Mouse (Mus musculus): ENCODE results near the gene Twist2. TPM values are rescaled to one million over a fixed set of nuclear protein-coding genes. Genes with fewer than 3 reads are reported as not detected.
A peak's percentile ranks its signal among the peaks of the same experiment; 100 is the strongest.

The Twist2 gene
- polyA plus RNA-seq, 2 experiments = 0.26 to 0.27 TPM

DNA sequence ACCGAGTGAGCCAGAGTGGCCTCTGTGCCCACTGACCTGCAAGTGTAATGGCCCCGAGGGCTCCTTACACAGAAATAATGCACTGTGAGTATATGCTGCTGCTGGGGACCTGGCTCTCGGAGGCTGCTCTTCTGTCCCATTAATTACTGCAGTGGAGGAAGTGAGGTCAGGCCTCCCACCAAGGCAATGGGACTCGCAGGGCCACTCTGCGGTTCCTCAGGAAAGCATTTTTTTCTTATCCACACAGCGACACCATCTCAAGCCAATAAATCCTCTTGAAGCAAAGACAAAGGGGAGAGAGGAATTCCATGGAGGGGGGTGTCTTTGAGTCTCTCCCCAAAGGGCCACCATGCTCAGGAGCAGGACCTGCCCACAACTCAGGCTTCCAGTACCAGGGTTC lies 69.8 kb downstream of the Twist2 start:
- H3K36me3 ChIP-seq (replicated peaks; ENCODE audit: control insufficient read depth, insufficient read depth, low read depth) = no peaks in the 10 kb centered on the region
- H3K4me2 ChIP-seq (ENCODE audit: low read depth) = no peak overlapping the region
- ATAC-seq (ENCODE audit: insufficient read depth) (no peak), DNase-seq (ENCODE audit: low read depth in 3 of 3, low spot score in 3 of 3) (no peak)
- H3K9me3 ChIP-seq (ENCODE audit: control insufficient read depth, low read length) = no peaks in the 10 kb centered on the region
- no peaks in the 10 kb centered on the region for H3K27me3 ChIP-seq (ENCODE audit: control insufficient read depth, insufficient read depth, low read length)
- no peaks in the 10 kb centered on the region; a peak in 1 of 4 replicates for H3K4me1 ChIP-seq (replicated peaks; ENCODE audit: control insufficient read depth in 2 of 2, insufficient read depth in 2 of 2, low read length in 1 of 2)
- no peak overlapping the region for H3K27ac ChIP-seq
- TF ChIP-seq CTCF (IDR thresholded peaks at IDR 0.05; ENCODE audit: low read depth) (no peak), EP300 (IDR thresholded peaks at IDR 0.05; ENCODE audit: low read depth) (no peak)
- no peak overlapping the region for H3K4me3 ChIP-seq (ENCODE audit: insufficient read depth in 1 of 2, low read depth in 2 of 2, low read length in 2 of 2)
- WGBS (ENCODE audit: insufficient replicate concordance) = 27% methylated on average over 6 of the region's 6 CpGs
- H3K9ac ChIP-seq (replicated peaks) = no peak overlapping the region

DNA sequence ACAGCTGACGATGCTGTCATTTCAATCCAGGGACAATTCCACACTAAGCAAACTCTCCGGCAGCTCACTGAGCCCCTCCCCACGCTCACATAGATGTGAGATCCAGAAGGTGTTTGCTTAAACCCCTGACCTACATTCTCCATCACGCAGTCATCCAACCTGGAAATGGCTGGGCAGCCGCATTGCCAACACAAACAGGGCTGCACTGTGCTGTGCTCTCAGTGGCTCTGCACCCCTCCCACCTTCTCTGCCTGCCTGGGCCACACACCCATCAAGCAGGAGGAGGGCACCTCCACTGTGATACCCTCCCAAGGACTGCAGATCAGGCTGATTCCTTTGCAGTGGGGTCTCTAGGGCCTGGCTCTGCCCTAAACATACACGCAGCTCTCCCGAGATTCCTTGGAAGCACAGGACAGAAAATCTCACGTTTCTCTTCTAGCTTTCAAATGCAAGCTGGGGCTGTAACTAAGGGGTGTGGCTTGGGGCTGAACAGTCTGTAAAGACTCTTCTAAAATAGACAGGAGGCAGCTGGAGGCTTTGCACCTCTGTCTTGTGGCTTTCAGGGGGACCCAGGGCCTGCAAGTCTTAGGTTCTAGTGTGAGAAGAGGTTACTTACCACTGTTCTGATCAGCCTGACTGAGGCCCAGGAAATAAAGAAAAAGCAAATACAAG lies 71.3 kb downstream of the Twist2 start:
- no peaks in the 10 kb centered on the region for H3K27me3 ChIP-seq (ENCODE audit: control insufficient read depth, insufficient read depth, low read length)
- WGBS (ENCODE audit: insufficient replicate concordance) = 46% methylated on average over 8 of the region's 8 CpGs
- ATAC-seq (ENCODE audit: insufficient read depth) (no peak), DNase-seq (ENCODE audit: low read depth in 3 of 3, low spot score in 3 of 3) (no peak)
- H3K9me3 ChIP-seq (ENCODE audit: control insufficient read depth, low read length) = no peaks in the 10 kb centered on the region
- H3K4me2 ChIP-seq (ENCODE audit: low read depth) = no peak overlapping the region
- H3K4me1 ChIP-seq (replicated peaks; ENCODE audit: control insufficient read depth in 2 of 2, insufficient read depth in 2 of 2, low read length in 1 of 2) = no peaks in the 10 kb centered on the region; a peak in 1 of 4 replicates
- H3K27ac ChIP-seq = no peak overlapping the region
- TF ChIP-seq EP300 (IDR thresholded peaks at IDR 0.05; ENCODE audit: low read depth) (no peak), CTCF (IDR thresholded peaks at IDR 0.05; ENCODE audit: low read depth) (no peak)
- no peaks in the 10 kb centered on the region for H3K36me3 ChIP-seq (replicated peaks; ENCODE audit: control insufficient read depth, insufficient read depth, low read depth)
- H3K4me3 ChIP-seq (ENCODE audit: insufficient read depth in 1 of 2, low read depth in 2 of 2, low read length in 2 of 2) = no peak overlapping the region
- H3K9ac ChIP-seq (replicated peaks) = no peak overlapping the region

GRCm38 (mm10) chr1:91873572-91874285 lies 72.5 kb downstream of the Twist2 start:
- H3K27ac ChIP-seq = no peak overlapping the region
- no peak for ATAC-seq (ENCODE audit: insufficient read depth)

DNA sequence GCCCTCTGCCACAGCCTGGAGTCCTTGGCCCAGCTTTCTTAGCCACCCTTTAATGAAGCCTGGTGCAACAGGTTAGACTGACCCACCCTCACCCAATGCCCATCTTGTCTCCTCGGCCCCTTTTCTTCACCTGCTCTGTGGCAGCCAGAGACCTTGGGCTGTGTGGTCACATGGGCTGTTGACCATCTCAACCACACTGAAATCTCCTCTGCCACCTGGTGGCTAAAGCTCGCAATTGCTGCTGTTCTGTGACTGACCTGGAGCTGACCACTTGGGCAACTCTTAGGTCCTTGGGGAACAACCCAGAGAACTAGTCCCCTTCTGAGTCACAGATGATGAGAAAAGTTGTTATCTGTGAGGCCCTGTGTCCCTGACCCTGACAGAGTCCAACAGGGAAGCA lies 73.4 kb downstream of the Twist2 start:
- Histone ChIP-seq H3K27me3 (ENCODE audit: control insufficient read depth, insufficient read depth, low read length) (no peaks in the 10 kb centered on the region), H3K9ac (replicated peaks) (no peak overlapping the region), H3K4me2 (ENCODE audit: low read depth) (no peak overlapping the region), H3K4me1 (replicated peaks; ENCODE audit: control insufficient read depth in 2 of 2, insufficient read depth in 2 of 2, low read length in 1 of 2) (no peaks in the 10 kb centered on the region; a peak in 1 of 4 replicates), H3K36me3 (replicated peaks; ENCODE audit: control insufficient read depth, insufficient read depth, low read depth) (no peaks in the 10 kb centered on the region), H3K4me3 (ENCODE audit: insufficient read depth in 1 of 2, low read depth in 2 of 2, low read length in 2 of 2) (no peak overlapping the region), H3K9me3 (ENCODE audit: control insufficient read depth, low read length) (no peaks in the 10 kb centered on the region), H3K27ac (no peak overlapping the region)
- ATAC-seq (ENCODE audit: insufficient read depth) (no peak), DNase-seq (ENCODE audit: low read depth in 3 of 3, low spot score in 3 of 3) (peak in 2 of 3 experiments; percentile 7 to 12)
- TF ChIP-seq CTCF (IDR thresholded peaks at IDR 0.05; ENCODE audit: low read depth) = peak; percentile 85
- no peak for TF ChIP-seq EP300 (IDR thresholded peaks at IDR 0.05; ENCODE audit: low read depth)
- WGBS (ENCODE audit: insufficient replicate concordance) = 15% methylated on average over 2 of the region's 2 CpGs

More at GRCm38 (mm10) chr1:91873572-91874285, 72.5 kb downstream of the Twist2 start:
- Histone ChIP-seq H3K9me3 (ENCODE audit: control insufficient read depth, low read length) (no peaks in the 10 kb centered on the region), H3K9ac (replicated peaks) (no peak overlapping the region), H3K27me3 (ENCODE audit: control insufficient read depth, insufficient read depth, low read length) (no peaks in the 10 kb centered on the region), H3K4me3 (ENCODE audit: insufficient read depth in 1 of 2, low read depth in 2 of 2, low read length in 2 of 2) (no peak overlapping the region), H3K4me2 (ENCODE audit: low read depth) (no peak overlapping the region), H3K36me3 (replicated peaks; ENCODE audit: control insufficient read depth, insufficient read depth, low read depth) (no peaks in the 10 kb centered on the region), H3K4me1 (replicated peaks; ENCODE audit: control insufficient read depth in 2 of 2, insufficient read depth in 2 of 2, low read length in 1 of 2) (no peaks in the 10 kb centered on the region; a peak in 1 of 4 replicates)
- DNase-seq (ENCODE audit: low read depth in 3 of 3, low spot score in 3 of 3) = no peak
- WGBS (ENCODE audit: insufficient replicate concordance) = 57% methylated on average over 10 of the region's 10 CpGs
- TF ChIP-seq CTCF (IDR thresholded peaks at IDR 0.05; ENCODE audit: low read depth) (no peak), EP300 (IDR thresholded peaks at IDR 0.05; ENCODE audit: low read depth) (no peak)

DNA sequence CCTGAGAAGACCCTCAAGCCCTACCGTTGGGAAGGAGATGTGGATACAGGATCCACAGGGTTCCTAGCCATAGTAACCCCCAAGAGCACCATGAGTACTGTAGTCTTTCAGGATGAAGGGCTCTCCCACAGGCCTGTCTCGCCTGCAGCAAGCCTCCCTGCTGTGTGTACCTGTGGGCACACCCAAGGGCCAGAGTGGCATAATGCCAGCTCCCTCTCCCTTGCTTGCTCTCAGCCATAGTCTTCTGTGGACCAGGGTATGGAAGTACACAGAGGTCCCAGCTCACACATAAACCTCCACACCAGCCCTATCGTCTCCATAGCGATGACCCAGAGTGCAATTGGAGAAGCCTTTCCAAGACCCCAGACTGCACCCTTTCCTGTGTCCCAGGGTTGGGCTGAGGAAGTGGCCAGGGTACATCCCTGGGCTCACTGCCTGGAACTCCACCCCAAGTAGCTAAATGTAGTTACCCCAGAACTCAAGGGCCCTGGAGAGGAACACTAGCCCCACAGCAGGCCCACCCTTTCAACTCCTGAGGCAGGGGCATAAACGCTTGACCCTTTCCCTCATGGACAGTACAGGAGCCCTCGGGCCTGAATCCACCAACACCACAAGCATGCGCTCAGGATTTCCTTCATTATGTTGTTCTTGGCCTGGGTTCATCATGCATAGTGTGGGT lies 73.9 kb downstream of the Twist2 start:
- DNase-seq (ENCODE audit: low read depth in 3 of 3, low spot score in 3 of 3) = no peak
- no peaks in the 10 kb centered on the region for H3K9me3 ChIP-seq (ENCODE audit: control insufficient read depth, low read length)
- ATAC-seq (ENCODE audit: insufficient read depth) = no peak
- no peak for TF ChIP-seq CTCF (IDR thresholded peaks at IDR 0.05; ENCODE audit: low read depth)
- no peak for TF ChIP-seq EP300 (IDR thresholded peaks at IDR 0.05; ENCODE audit: low read depth)
- H3K4me1 ChIP-seq (replicated peaks; ENCODE audit: control insufficient read depth in 2 of 2, insufficient read depth in 2 of 2, low read length in 1 of 2) = no peaks in the 10 kb centered on the region; a peak in 1 of 4 replicates
- H3K4me2 ChIP-seq (ENCODE audit: low read depth) = no peak overlapping the region
- H3K9ac ChIP-seq (replicated peaks) = no peak overlapping the region
- H3K27me3 ChIP-seq (ENCODE audit: control insufficient read depth, insufficient read depth, low read length) = no peaks in the 10 kb centered on the region
- no peak overlapping the region for H3K4me3 ChIP-seq (ENCODE audit: insufficient read depth in 1 of 2, low read depth in 2 of 2, low read length in 2 of 2)
- 43% methylated on average over 7 of the region's 7 CpGs for WGBS (ENCODE audit: insufficient replicate concordance)
- no peak overlapping the region for H3K27ac ChIP-seq
- H3K36me3 ChIP-seq (replicated peaks; ENCODE audit: control insufficient read depth, insufficient read depth, low read depth) = no peaks in the 10 kb centered on the region
